Mouse (Mus musculus) hindbrain, embryonic 16.5 days (tissue): ENCODE data around the gene Dock6. TPM values are rescaled to one million over a fixed set of nuclear protein-coding genes. Genes with fewer than 3 reads are reported as not detected.
A peak's percentile ranks its signal among the peaks of the same experiment; 100 is the strongest.

ENCODE experiments used
- ATAC-seq: fragments of 200-750 bp; cut with Nextera tagmentation; 2 replicates; pipeline ENCODE4 v1.8.0; 2017; ENCODE audit warnings: moderate TSS enrichment, moderate library complexity
- H3K27ac ChIP-seq: fragments of 300-500 bp; sonication (generic); 2 replicates; pipeline ENCODE4 v1.5.1; 2014; ENCODE audit warnings: low read depth, mild to moderate bottlenecking, control low read depth, low read length, moderate library complexity
- H3K27me3 ChIP-seq: fragments of 300-500 bp; sonication (generic); replicated peaks from 2 replicates; pipeline ENCODE4 v1.6.1; 2014; ENCODE audit warnings: low read length; ENCODE audit not compliant: control insufficient read depth, insufficient read depth
- H3K36me3 ChIP-seq: fragments of 300-500 bp; sonication (generic); 2 replicates; pipeline ENCODE4 v1.6.1; 2014; ENCODE audit warnings: mild to moderate bottlenecking, low read length, moderate library complexity, mixed read lengths; ENCODE audit not compliant: control insufficient read depth, insufficient read depth
- H3K4me1 ChIP-seq: fragments of 300-500 bp; sonication (generic); 2 replicates; pipeline ENCODE4 v1.6.1; 2014; ENCODE audit warnings: low read depth, low read length; ENCODE audit not compliant: control insufficient read depth, insufficient read depth
- H3K4me2 ChIP-seq: fragments of 300-500 bp; sonication (generic); 2 replicates; pipeline ENCODE4 v1.6.1; 2014; ENCODE audit warnings: mild to moderate bottlenecking, low read length, control low read depth, moderate library complexity
- H3K4me3 ChIP-seq: fragments of 300-500 bp; sonication (generic); 2 replicates; pipeline ENCODE4 v1.5.1; 2014; ENCODE audit warnings: mild to moderate bottlenecking, low read length, control low read depth, moderate library complexity
- H3K9ac ChIP-seq: fragments of 300-500 bp; sonication (generic); 2 replicates; pipeline ENCODE4 v1.6.1; 2014; ENCODE audit warnings: low read depth, mild to moderate bottlenecking, control low read depth, low read length, moderate library complexity
- H3K9me3 ChIP-seq: fragments of 300-500 bp; sonication (generic); 2 replicates; pipeline ENCODE4 v1.6.1; 2014; ENCODE audit warnings: mild to moderate bottlenecking, low read length, moderate library complexity; ENCODE audit not compliant: control insufficient read depth
- WGBS: fragments of 180-500 bp; shearing (Covaris S2); extraction: QIAGEN DNeasy Blood & Tissue Kit; methylation state at CpG from one replicate; pipeline ENCODE4 v1.1.7; 2014; 5-methylcytosine and 5-hydroxymethylcytosine counted together
- polyA plus RNA-seq: library from polyadenylated mRNA; unstranded; fragments of >200 nt; fragmentation: Nextera tagmentation; extraction: Ambion mirVana; gene quantifications from 2 replicates; pipeline ENCODE4 v1.2.1, GENCODE M21; 2015

The Dock6 gene
- polyA plus RNA-seq, 1 experiment from 2014 or later: 16.0 TPM

- peak overlapping the region; percentile 1; the same call in 1 of the 2 replicates for H3K27ac ChIP-seq
- no peak for ATAC-seq
- no peaks in the 10 kb centered on the region for H3K27me3 ChIP-seq
- 67% methylated on average over 11 of the region's 11 CpGs for WGBS
- H3K9ac ChIP-seq: no peak overlapping the region; the same call in 1 of the 2 replicates
- H3K9me3 ChIP-seq: no peaks in the 10 kb centered on the region
- peaks cover 10% of the 10 kb centered on the region; the same call in 1 of the 2 replicates for H3K4me1 ChIP-seq
- H3K36me3 ChIP-seq: no peaks in the 10 kb centered on the region
- H3K4me3 ChIP-seq: no peak overlapping the region
- no peak overlapping the region for H3K4me2 ChIP-seq
Measured at GRCm38 (mm10) chr9:21767896-21768295, 84.5 kb downstream of the Dock6 start.

GRCm38 (mm10) chr9:21764084-21764999, 88.1 kb downstream of the Dock6 start:
- Histone ChIP-seq H3K4me2 (no peak overlapping the region), H3K36me3 (no peaks in the 10 kb centered on the region)
- ATAC-seq: no peak

GRCm38 (mm10) chr9:21762135-21762534, 90.3 kb downstream of the Dock6 start:
- ATAC-seq: no peak
- Histone ChIP-seq H3K36me3 (no peaks in the 10 kb centered on the region), H3K4me1 (peaks cover 3% of the 10 kb centered on the region; the same call in 1 of the 2 replicates), H3K4me3 (no peak overlapping the region), H3K4me2 (no peak overlapping the region), H3K27me3 (no peaks in the 10 kb centered on the region), H3K27ac (no peak overlapping the region), H3K9me3 (no peaks in the 10 kb centered on the region), H3K9ac (no peak overlapping the region)

More at GRCm38 (mm10) chr9:21764084-21764999, 88.1 kb downstream of the Dock6 start:
- Histone ChIP-seq H3K9ac (no peak overlapping the region), H3K27me3 (no peaks in the 10 kb centered on the region), H3K27ac (no peak overlapping the region), H3K4me1 (peaks cover 13% of the 10 kb centered on the region; the same call in 1 of the 2 replicates), H3K4me3 (no peak overlapping the region), H3K9me3 (no peaks in the 10 kb centered on the region)
- 98% methylated on average over 6 of the region's 6 CpGs for WGBS

GRCm38 (mm10) chr9:21760155-21761088, 92.0 kb downstream of the Dock6 start, which contains the start of gene Spc24:
TSS of gene Spc24 (minus strand) at chr9:21760303.
- peaks cover 3% of the 10 kb centered on the region; the same call in 1 of the 2 replicates for H3K4me1 ChIP-seq
- no peaks in the 10 kb centered on the region for H3K27me3 ChIP-seq
- H3K27ac ChIP-seq: peak within 1 kb of the TSS; percentile 73
- H3K4me3 ChIP-seq: peak within 1 kb of the TSS; percentile 83
- H3K4me2 ChIP-seq: peak within 1 kb of the TSS; percentile 98
- peak within 1 kb of the TSS; percentile 77 for H3K9ac ChIP-seq
- ATAC-seq: peak; percentile 98
- H3K9me3 ChIP-seq: no peaks in the 10 kb centered on the region
- H3K36me3 ChIP-seq: no peaks in the 10 kb centered on the region
- under 1% methylated on average over 49 of the region's 54 CpGs for WGBS

GRCm38 (mm10) chr9:21759718-21760117, 92.7 kb downstream of the Dock6 start:
- H3K27ac ChIP-seq: no peak overlapping the region
- WGBS: 0% methylated on average over 20 of the region's 20 CpGs
- H3K9me3 ChIP-seq: no peaks in the 10 kb centered on the region
- H3K4me2 ChIP-seq: peak overlapping the region; percentile 98
- no peaks in the 10 kb centered on the region for H3K27me3 ChIP-seq
- no peak; the same call in 1 of the 2 replicates for ATAC-seq
- no peaks in the 10 kb centered on the region for H3K36me3 ChIP-seq
- H3K9ac ChIP-seq: peak overlapping the region; percentile 77
- peaks cover 3% of the 10 kb centered on the region; the same call in 1 of the 2 replicates for H3K4me1 ChIP-seq
- peak overlapping the region; percentile 83 for H3K4me3 ChIP-seq

GRCm38 (mm10) chr9:21758576-21759529, 93.6 kb downstream of the Dock6 start:
- 58% methylated on average over 14 of the region's 14 CpGs for WGBS
- ATAC-seq: no peak
- H3K36me3 ChIP-seq: no peaks in the 10 kb centered on the region
- no peaks in the 10 kb centered on the region for H3K27me3 ChIP-seq
- H3K9me3 ChIP-seq: no peaks in the 10 kb centered on the region
- H3K4me1 ChIP-seq: peaks cover 3% of the 10 kb centered on the region; the same call in 1 of the 2 replicates
- H3K27ac ChIP-seq: no peak overlapping the region
- H3K4me3 ChIP-seq: peak overlapping the region; percentile 83
- peak overlapping the region; percentile 98 for H3K4me2 ChIP-seq
- H3K9ac ChIP-seq: no peak overlapping the region

GRCm38 (mm10) chr9:21754516-21755321, 97.7 kb downstream of the Dock6 start:
- ATAC-seq: no peak
- 80% methylated on average over 13 of the region's 13 CpGs for WGBS
- H3K27ac ChIP-seq: no peak overlapping the region
- no peak overlapping the region for H3K4me3 ChIP-seq
- no peaks in the 10 kb centered on the region for H3K36me3 ChIP-seq
- no peaks in the 10 kb centered on the region for H3K27me3 ChIP-seq
- no peak overlapping the region for H3K4me2 ChIP-seq
- peaks cover 2% of the 10 kb centered on the region; the same call in 1 of the 2 replicates for H3K4me1 ChIP-seq
- no peak overlapping the region for H3K9ac ChIP-seq
- no peaks in the 10 kb centered on the region for H3K9me3 ChIP-seq
